ENCODE assay signal across 8 mouse cellular contexts in genomic region chr4:31419240-31419639, GRCm38 (mm10).
DNase-seq lines count a peak whose midpoint lies in the region; ATAC-seq and TF ChIP-seq lines count a peak whose summit lies in the region.

No protein-coding gene starts in this region.

- no peak overlapping the region for H3K27ac ChIP-seq in ES-Bruce4 (ENCODE audit: insufficient read depth, low read length)
- H3K27ac ChIP-seq in embryonic facial prominence, embryonic 11.5 days (replicated peaks; ENCODE audit: low read depth, low read length) = no peak overlapping the region

- no peak for ATAC-seq in embryonic facial prominence, embryonic 11.5 days (replicated peaks; ENCODE audit: insufficient number of reproducible peaks, low FRiP score, low TSS enrichment, low read depth)

- no peak for TF ChIP-seq POLR2A in ES-Bruce4 (IDR thresholded peaks at IDR 0.05; ENCODE audit: insufficient read depth, low read length)

- no peaks in the 10 kb centered on the region for H3K27me3 ChIP-seq in ES-Bruce4 (ENCODE audit: control insufficient read depth, insufficient read depth, low read length, poor library complexity, severe bottlenecking)
- H3K27me3 ChIP-seq in embryonic facial prominence, embryonic 11.5 days (ENCODE audit: control insufficient read depth, insufficient read depth, low read length) = no peaks in the 10 kb centered on the region

- intact Hi-C loops in heart, postnatal 10 days (cut with DNase I) = loop anchor here (5.0 kb wide), 1 partner anchor 143 kb away; no protein-coding TSS in a partner anchor

- peak; percentile 15 for TF ChIP-seq CTCF in ES-Bruce4 (IDR thresholded peaks at IDR 0.05; ENCODE audit: low read depth, low read length)

- no peak overlapping the region for H3K4me3 ChIP-seq in ES-Bruce4 (ENCODE audit: low read depth, low read length)
- H3K4me3 ChIP-seq in embryonic facial prominence, embryonic 11.5 days (ENCODE audit: low read depth, low read length) = no peak overlapping the region

- no peaks in the 10 kb centered on the region for H3K36me3 ChIP-seq in ES-Bruce4 (ENCODE audit: control insufficient read depth, insufficient read depth, low read length, poor library complexity, severe bottlenecking)
- no peaks in the 10 kb centered on the region for H3K36me3 ChIP-seq in embryonic facial prominence, embryonic 11.5 days (replicated peaks; ENCODE audit: control insufficient read depth, insufficient read depth, low read depth, low read length)

- no peak overlapping the region for H3K4me2 ChIP-seq in embryonic facial prominence, embryonic 11.5 days (ENCODE audit: low read depth, low read length)

- no peaks in the 10 kb centered on the region for H3K9me3 ChIP-seq in ES-Bruce4 (replicated peaks; ENCODE audit: control insufficient read depth, insufficient read depth, low read length, poor library complexity, severe bottlenecking)
- no peaks in the 10 kb centered on the region for H3K9me3 ChIP-seq in embryonic facial prominence, embryonic 11.5 days (replicated peaks; ENCODE audit: control insufficient read depth, low read length)

- no peak overlapping the region for H3K9ac ChIP-seq in ES-Bruce4 (ENCODE audit: low read depth, poor library complexity, severe bottlenecking)
- H3K9ac ChIP-seq in embryonic facial prominence, embryonic 11.5 days (replicated peaks; ENCODE audit: low read length) = no peak overlapping the region

- no peaks in the 10 kb centered on the region for H3K4me1 ChIP-seq in ES-Bruce4 (ENCODE audit: control insufficient read depth, insufficient read depth, low read length)
- H3K4me1 ChIP-seq in embryonic facial prominence, embryonic 11.5 days (ENCODE audit: control insufficient read depth, insufficient read depth, low read length) = no peaks in the 10 kb centered on the region

- 14% methylated on average over 6 of the region's 6 CpGs for WGBS in embryonic facial prominence, embryonic 11.5 days

- peak; percentile 48 for DNase-seq in adrenal gland, postnatal 14 days
- DNase-seq in embryonic facial prominence, embryonic 11.5 days (ENCODE audit: low spot score) = peak; percentile 87
- peak; percentile 45 to 76 for DNase-seq in heart, postnatal 10 days
- peak; percentile 23 to 44 for DNase-seq in layer of hippocampus, adult 8-10 months (ENCODE audit: low spot score in 2 of 2)
- peak; percentile 62 for DNase-seq in lung, postnatal 14 days
- peak; percentile 32 to 49 for DNase-seq in right cerebral cortex, postnatal 36 days (ENCODE audit: low spot score in 2 of 2)
- DNase-seq in ovary, postnatal 36 days (ENCODE audit: low spot score) = no peak

- no peak for TF ChIP-seq EP300 in ES-Bruce4 (IDR thresholded peaks at IDR 0.05; ENCODE audit: insufficient read depth, low read depth, low read length)
